Mouse (Mus musculus): Measurements from ENCODE around the gene Aldh3b1. TPM values are rescaled to one million over a fixed set of nuclear protein-coding genes. Genes with fewer than 3 reads are reported as not detected.

Aldh3b1 gene
- total RNA-seq, 2 experiments from 2014 or later, result 3.5 to 4.4 TPM

- no peak for DNase-seq (ENCODE audit: extremely low spot score in 1 of 2, low spot score in 1 of 2)
These were observed 16.4 kb upstream of the Aldh3b1 start for GRCm38 (mm10) chr19:3945872-3946564.

- no peak for DNase-seq (ENCODE audit: extremely low spot score in 1 of 2, low spot score in 1 of 2)
These were observed 13.6 kb upstream of the Aldh3b1 start for GRCm38 (mm10) chr19:3942986-3943735.

DNA sequence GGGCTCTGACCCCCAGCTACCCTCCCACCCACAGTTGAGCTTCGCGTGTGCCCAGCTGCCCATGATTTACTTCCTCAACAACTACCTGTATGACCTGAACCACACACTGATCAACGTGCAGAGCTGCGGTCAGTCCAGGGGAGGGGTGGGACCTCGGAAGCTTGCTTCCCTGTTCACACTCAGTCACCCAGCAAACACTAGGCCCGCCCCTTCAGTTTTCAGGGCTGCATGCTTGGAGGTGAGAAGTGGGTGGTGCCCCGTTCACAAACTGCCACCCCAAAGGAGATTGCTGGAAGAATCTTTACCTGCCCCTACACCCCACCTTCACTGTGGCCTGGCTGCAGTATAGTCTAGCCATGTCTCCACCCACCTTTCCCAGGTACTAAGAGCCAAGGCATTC, 12.7 kb upstream of the Aldh3b1 start:
- DNase-seq (ENCODE audit: extremely low spot score in 1 of 2, low spot score in 1 of 2), result no peak

- DNase-seq (ENCODE audit: extremely low spot score in 1 of 2, low spot score in 1 of 2), result no peak
These were observed 6.6 kb upstream of the Aldh3b1 start for GRCm38 (mm10) chr19:3935896-3936850.

DNA sequence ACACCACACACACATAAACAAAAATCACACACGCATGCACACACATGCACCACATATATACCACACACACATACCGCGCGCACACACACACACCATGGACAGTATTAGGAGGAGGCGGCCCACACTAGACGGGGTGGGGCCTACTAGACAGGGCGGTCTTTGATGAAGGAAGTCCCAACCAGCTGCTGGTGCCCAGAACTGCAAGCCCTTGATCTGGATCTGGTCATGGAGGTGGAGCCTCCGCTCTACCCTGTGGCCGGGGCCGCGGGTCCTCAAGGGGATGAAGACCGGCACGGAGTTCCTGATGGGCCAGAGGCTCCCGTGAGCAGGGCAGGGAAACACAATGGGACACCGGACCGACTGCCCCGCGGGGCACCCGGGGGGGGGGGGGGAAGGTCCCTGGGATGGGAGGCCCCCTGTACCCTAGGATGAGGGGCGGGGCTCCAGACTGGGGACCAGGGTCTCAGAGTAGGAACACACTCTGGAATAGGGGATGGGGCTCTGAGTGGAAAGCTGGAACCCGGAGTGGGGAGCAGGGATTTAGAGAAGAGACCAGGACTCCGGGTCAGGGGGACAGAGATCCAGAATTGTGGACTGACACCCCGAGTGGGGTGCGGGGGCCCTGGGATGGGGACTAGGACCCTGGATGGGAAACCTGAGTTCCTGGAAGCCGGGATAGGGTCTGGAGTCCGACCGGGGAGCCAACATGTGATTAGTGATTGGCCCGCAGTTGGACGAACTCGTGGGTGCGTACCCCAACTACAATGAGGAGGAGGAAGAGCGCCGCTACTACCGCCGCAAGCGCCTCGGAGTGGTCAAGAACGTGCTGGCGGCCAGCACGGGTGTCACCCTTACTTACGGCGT, 5.7 kb upstream of the Aldh3b1 start, which contains the start of gene Unc93b1:
Unc93b1 (plus strand) TSS at position 155 of the 864 bp plus-strand sequence.
- DNase-seq (ENCODE audit: extremely low spot score in 1 of 2, low spot score in 1 of 2), result no peak

DNA sequence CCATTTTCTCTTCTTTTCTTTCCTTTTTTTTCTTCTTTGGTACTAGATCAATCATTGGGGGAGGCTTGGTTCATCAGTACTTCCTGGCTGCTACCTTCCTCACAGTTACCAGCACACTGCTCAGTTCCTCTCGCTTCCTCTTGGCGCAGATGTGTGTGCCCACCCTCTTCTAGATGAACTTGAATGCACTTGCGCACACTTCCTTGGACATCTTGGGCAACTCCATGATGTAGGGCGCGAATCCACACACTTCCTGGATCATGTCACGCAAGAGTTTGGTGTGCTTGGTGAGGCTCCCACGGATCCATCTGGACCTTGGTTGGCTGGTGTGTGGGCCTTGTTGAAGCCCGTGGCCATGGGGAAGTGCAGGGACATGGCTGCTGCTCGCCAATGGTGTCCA, 2.1 kb upstream of the Aldh3b1 start:
- DNase-seq (ENCODE audit: extremely low spot score in 1 of 2, low spot score in 1 of 2), result no peak

GRCm38 (mm10) chr19:3930262-3931057, 852 bp upstream of the Aldh3b1 start:
- no peak for DNase-seq (ENCODE audit: extremely low spot score in 1 of 2, low spot score in 1 of 2)

GRCm38 (mm10) chr19:3928779-3929178, 829 bp downstream of the Aldh3b1 start:
- DNase-seq (ENCODE audit: extremely low spot score in 1 of 2, low spot score in 1 of 2), result no peak

GRCm38 (mm10) chr19:3927989-3928388, 1.6 kb downstream of the Aldh3b1 start:
- no peak for DNase-seq (ENCODE audit: extremely low spot score in 1 of 2, low spot score in 1 of 2)

GRCm38 (mm10) chr19:3926685-3927084, 2.9 kb downstream of the Aldh3b1 start:
- DNase-seq (ENCODE audit: extremely low spot score in 1 of 2, low spot score in 1 of 2), result no peak

GRCm38 (mm10) chr19:3926279-3926678, 3.3 kb downstream of the Aldh3b1 start:
- DNase-seq (ENCODE audit: extremely low spot score in 1 of 2, low spot score in 1 of 2), result no peak

- no peak for DNase-seq (ENCODE audit: extremely low spot score in 1 of 2, low spot score in 1 of 2)
These were observed 3.7 kb downstream of the Aldh3b1 start for GRCm38 (mm10) chr19:3925859-3926258.

GRCm38 (mm10) chr19:3924868-3925267, 4.7 kb downstream of the Aldh3b1 start:
- no peak for DNase-seq (ENCODE audit: extremely low spot score in 1 of 2, low spot score in 1 of 2)

DNA sequence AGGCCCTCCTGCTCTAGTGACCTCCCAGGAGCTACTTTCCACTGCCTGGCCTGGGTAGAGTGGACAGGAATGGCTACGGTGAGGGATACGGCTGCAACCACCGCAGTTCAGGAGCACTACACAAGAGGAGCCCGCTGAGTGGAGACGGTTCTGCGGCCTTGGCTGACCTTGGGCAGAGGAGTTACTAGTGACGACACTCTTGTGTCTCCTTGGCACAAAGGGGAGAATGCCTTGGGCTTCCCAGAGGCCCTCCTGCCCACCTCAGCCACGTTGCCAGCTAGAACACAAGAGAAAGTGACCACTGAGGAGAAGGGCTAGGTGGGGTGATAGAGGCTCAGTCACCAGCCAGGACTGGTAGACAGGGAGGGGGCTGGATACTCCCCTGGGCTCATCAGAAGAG, 5.4 kb downstream of the Aldh3b1 start:
- DNase-seq (ENCODE audit: extremely low spot score in 1 of 2, low spot score in 1 of 2), result no peak

- no peak for DNase-seq (ENCODE audit: extremely low spot score in 1 of 2, low spot score in 1 of 2)
These were observed 6.0 kb downstream of the Aldh3b1 start for GRCm38 (mm10) chr19:3923586-3923985.

DNA sequence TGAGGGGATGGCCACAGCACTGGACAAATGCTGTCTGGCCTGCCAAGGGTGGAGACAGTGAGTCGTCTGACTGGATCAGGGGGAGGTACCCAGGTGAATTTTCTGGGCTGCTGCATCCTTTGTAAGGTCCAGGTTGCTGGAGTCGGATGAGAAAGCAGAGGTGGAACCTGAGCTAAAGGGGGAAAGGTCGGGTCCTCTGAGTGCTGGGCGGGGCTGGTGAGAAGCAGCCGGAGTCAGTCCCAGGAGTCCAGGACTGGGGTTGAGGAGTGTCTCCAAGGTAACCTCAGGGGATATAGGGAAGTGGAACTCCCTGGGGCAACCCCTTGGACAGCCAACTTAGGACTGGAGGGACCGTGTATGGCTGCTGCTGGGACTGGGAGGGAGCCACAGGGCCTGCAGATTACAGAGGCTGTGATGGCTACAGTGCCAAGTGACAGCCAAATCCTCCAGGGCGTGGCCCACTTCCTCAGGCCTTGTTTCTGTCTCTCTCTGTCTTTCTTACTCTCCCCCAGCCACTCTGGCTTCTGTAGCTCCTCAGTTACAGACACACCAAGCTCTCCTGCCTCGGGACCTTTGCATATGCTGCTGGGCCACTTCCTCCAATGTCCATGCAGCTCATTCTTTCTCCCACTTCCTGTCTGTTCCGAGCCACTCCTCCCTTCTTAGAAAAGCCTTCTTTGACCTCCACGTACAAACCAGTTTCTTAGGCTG, 6.8 kb downstream of the Aldh3b1 start:
- DNase-seq (ENCODE audit: extremely low spot score in 1 of 2, low spot score in 1 of 2), result no peak

GRCm38 (mm10) chr19:3919928-3920327, 9.7 kb downstream of the Aldh3b1 start:
- DNase-seq (ENCODE audit: extremely low spot score in 1 of 2, low spot score in 1 of 2), result no peak

DNA sequence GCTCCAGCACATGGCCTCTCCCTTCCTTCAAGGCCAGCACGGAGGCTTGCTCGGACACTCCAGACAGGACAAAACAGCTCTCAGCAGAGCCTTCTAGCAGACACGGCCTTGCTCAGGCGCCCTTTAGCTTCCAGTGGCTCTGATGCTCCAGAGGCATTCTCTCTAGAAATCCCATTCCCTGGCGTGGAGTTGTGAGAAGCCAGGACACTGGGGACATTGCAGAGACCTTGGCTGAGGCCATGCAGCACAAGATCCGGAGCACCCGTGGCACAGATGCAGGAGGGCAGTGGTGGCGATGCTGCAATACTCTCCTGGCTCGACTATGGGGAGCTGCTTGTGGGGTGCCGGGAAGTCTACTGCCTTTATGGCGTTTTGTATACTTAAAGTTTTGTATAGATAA, 12.9 kb downstream of the Aldh3b1 start:
- DNase-seq (ENCODE audit: extremely low spot score in 1 of 2, low spot score in 1 of 2), result no peak
